Mouse (Mus musculus): ENCODE data around the gene Kat14.
"Not testable (repeated sequence)": the region's sequence is repeated elsewhere in the genome, so short reads cannot be mapped to it uniquely, and the experiment has no call there.

The Kat14 gene

GRCm38 (mm10) chr2:144368400-144369019 lies at the start of gene Kat14, which contains the start of gene Pet117:
Gene Kat14 (plus strand): TSS chr2:144368983.
Gene Pet117 (plus strand): TSS chr2:144368996.
- CTCF ChIA-PET = interaction anchor here (0.7 kb wide), 3 partner anchors 10 to 68 kb away, joined by 5 to 7 read pairs (median 6); no protein-coding TSS in a partner anchor

GRCm38 (mm10) chr2:144324218-144324617 lies 44.6 kb upstream of the Kat14 start:
- CTCF ChIA-PET = no interaction called here

- CTCF ChIA-PET = interaction anchor here (0.7 kb wide), 1 partner anchor 127 kb away, joined by 3 read pairs; no protein-coding TSS in a partner anchor
Observed at GRCm38 (mm10) chr2:144329451-144329850, 39.3 kb upstream of the Kat14 start.

- CTCF ChIA-PET = interaction anchor here (0.7 kb wide), 1 partner anchor 127 kb away, joined by 3 read pairs; no protein-coding TSS in a partner anchor
Observed at GRCm38 (mm10) chr2:144329937-144330336, 38.8 kb upstream of the Kat14 start.

GRCm38 (mm10) chr2:144330352-144330959 lies 38.3 kb upstream of the Kat14 start:
- CTCF ChIA-PET = no interaction called here

- CTCF ChIA-PET = no interaction called here
Observed at GRCm38 (mm10) chr2:144330960-144331371, 37.8 kb upstream of the Kat14 start.

GRCm38 (mm10) chr2:144331401-144332302 lies 37.1 kb upstream of the Kat14 start, which contains the start of gene Ovol2:
Gene Ovol2 (minus strand): TSS chr2:144332146.
- CTCF ChIA-PET = no interaction called here

GRCm38 (mm10) chr2:144332486-144332885 lies 36.3 kb upstream of the Kat14 start:
- CTCF ChIA-PET = no interaction called here

GRCm38 (mm10) chr2:144333138-144333842 lies 35.5 kb upstream of the Kat14 start:
- CTCF ChIA-PET = no interaction called here

GRCm38 (mm10) chr2:144337230-144337629 lies 31.6 kb upstream of the Kat14 start:
- CTCF ChIA-PET = interaction anchor here (0.6 kb wide), 1 partner anchor 78 kb away, joined by 10 read pairs; no protein-coding TSS in a partner anchor

GRCm38 (mm10) chr2:144337701-144338100 lies 31.1 kb upstream of the Kat14 start:
- CTCF ChIA-PET = interaction anchor here (0.6 kb wide), 1 partner anchor 79 kb away, joined by 10 read pairs; no protein-coding TSS in a partner anchor

GRCm38 (mm10) chr2:144338149-144338548 lies 30.6 kb upstream of the Kat14 start:
- CTCF ChIA-PET = not testable (repeated sequence)

GRCm38 (mm10) chr2:144343158-144343557 lies 25.6 kb upstream of the Kat14 start:
- CTCF ChIA-PET = no interaction called here

- CTCF ChIA-PET = no interaction called here
Observed at GRCm38 (mm10) chr2:144348525-144348924, 20.3 kb upstream of the Kat14 start.

GRCm38 (mm10) chr2:144352843-144353242 lies 15.9 kb upstream of the Kat14 start:
- CTCF ChIA-PET = interaction anchor here (0.5 kb wide), 1 partner anchor 66 kb away, joined by 3 read pairs; no protein-coding TSS in a partner anchor

GRCm38 (mm10) chr2:144369020-144369421 lies 238 bp downstream of the Kat14 start:
- CTCF ChIA-PET = no interaction called here

- CTCF ChIA-PET = no interaction called here
Observed at GRCm38 (mm10) chr2:144369511-144369910, 728 bp downstream of the Kat14 start.

- CTCF ChIA-PET = no interaction called here
Observed at GRCm38 (mm10) chr2:144371566-144371965, 2.8 kb downstream of the Kat14 start.

- CTCF ChIA-PET = no interaction called here
Observed at GRCm38 (mm10) chr2:144373063-144373462, 4.3 kb downstream of the Kat14 start.

- CTCF ChIA-PET = no interaction called here
Observed at GRCm38 (mm10) chr2:144375063-144375703, 6.4 kb downstream of the Kat14 start.

GRCm38 (mm10) chr2:144381293-144381692 lies 12.5 kb downstream of the Kat14 start:
- CTCF ChIA-PET = no interaction called here

All from spleen, embryonic (tissue).